Mouse (Mus musculus) left cerebral cortex, postnatal 25 days (tissue): ENCODE data around the gene Ywhah. TPM values are rescaled to one million over a fixed set of nuclear protein-coding genes. Genes with fewer than 3 reads are reported as not detected.
"Not testable (repeated sequence)": the region's sequence is repeated elsewhere in the genome, so short reads cannot be mapped to it uniquely, and the experiment has no call there.

Experiments
- DNase-seq, 2 experiments: peaks; one replicate each; pipeline ENCODE4 v3.0.0; 2022; ENCODE audit warnings: low spot score in 2 of 2, mixed read lengths in 1 of 2
- intact Hi-C: fragments of 180-260 bp; cut with DNase I; formaldehyde crosslinking; loops from one replicate; pipeline ENCODE4 v1.15.1; 2025
- total RNA-seq, 2 experiments: library from RNA; stranded (reverse); gene quantifications; 2 replicates each; pipeline ENCODE4 v1.2.3; 2021

The Ywhah gene
- total RNA-seq, 2 experiments from 2014 or later: 1,163 to 1,279 TPM

GRCm38 (mm10) chr5:33039510-33039911, 20.9 kb downstream of the Ywhah start:
- peak; percentile 35 to 65 for DNase-seq
- intact Hi-C loops: loop anchor here (1.0 to 10.0 kb wide), 2 partner anchors 104 to 295 kb away; no protein-coding TSS in a partner anchor

- DNase-seq, intact Hi-C loops: not testable (repeated sequence)
Measured at GRCm38 (mm10) chr5:33040735-33041134, 22.1 kb downstream of the Ywhah start.

GRCm38 (mm10) chr5:33043397-33043796, 24.8 kb downstream of the Ywhah start:
- intact Hi-C loops: no loop called here
- DNase-seq: no peak

- no peak for DNase-seq
- intact Hi-C loops: no loop called here
Measured at GRCm38 (mm10) chr5:33044636-33045315, 26.2 kb downstream of the Ywhah start.

GRCm38 (mm10) chr5:33045316-33045705, 26.7 kb downstream of the Ywhah start:
- DNase-seq: no peak
- intact Hi-C loops: no loop called here

- DNase-seq: no peak
- intact Hi-C loops: loop anchor here (10.0 kb wide), 1 partner anchor 252 kb away; no protein-coding TSS in a partner anchor
Measured at GRCm38 (mm10) chr5:33052849-33053582, 34.4 kb downstream of the Ywhah start.

GRCm38 (mm10) chr5:33056126-33056765, 37.6 kb downstream of the Ywhah start:
- DNase-seq: no peak
- intact Hi-C loops: loop anchor here (10.0 kb wide), 1 partner anchor 249 kb away; no protein-coding TSS in a partner anchor

- no peak for DNase-seq
- intact Hi-C loops: no loop called here
Measured at GRCm38 (mm10) chr5:33070071-33070470, 51.5 kb downstream of the Ywhah start.

GRCm38 (mm10) chr5:33076490-33077191, 58.0 kb downstream of the Ywhah start:
- intact Hi-C loops: no loop called here

More at GRCm38 (mm10) chr5:33076490-33077191, 58.0 kb downstream of the Ywhah start:
- DNase-seq: no peak

Other genes with a start within 250 kb of the Ywhah start
- gene Pisd, start 233.2 kb upstream of the Ywhah start, total RNA-seq: 10 to 100 TPM; 55.0 to 60.5 TPM
- gene Gm20671, start 191.7 kb upstream of the Ywhah start, total RNA-seq: not detected
- gene Prr14l, start 164.6 kb upstream of the Ywhah start, total RNA-seq: 10 to 100 TPM; 41.2 to 43.0 TPM
- gene Depdc5, start 155.1 kb upstream of the Ywhah start, total RNA-seq: 10 to 100 TPM; 62.2 to 68.6 TPM
- gene Slc5a1, start 85.4 kb downstream of the Ywhah start, total RNA-seq: under 1 TPM in 1 of 2 experiments, not detected in 1; 0.07 TPM
- gene Spon2, start 199.6 kb downstream of the Ywhah start, total RNA-seq: under 1 TPM; 0.57 to 0.64 TPM